Mouse (Mus musculus): ENCODE data around the gene Slco1b2. TPM values are rescaled to one million over a fixed set of nuclear protein-coding genes. Genes with fewer than 3 reads are reported as not detected.
"Not testable (repeated sequence)": the region's sequence is repeated elsewhere in the genome, so short reads cannot be mapped to it uniquely, and the experiment has no call there.

Slco1b2 gene
- total RNA-seq (2021): not detected
- long read RNA-seq: 0 reads

DNA sequence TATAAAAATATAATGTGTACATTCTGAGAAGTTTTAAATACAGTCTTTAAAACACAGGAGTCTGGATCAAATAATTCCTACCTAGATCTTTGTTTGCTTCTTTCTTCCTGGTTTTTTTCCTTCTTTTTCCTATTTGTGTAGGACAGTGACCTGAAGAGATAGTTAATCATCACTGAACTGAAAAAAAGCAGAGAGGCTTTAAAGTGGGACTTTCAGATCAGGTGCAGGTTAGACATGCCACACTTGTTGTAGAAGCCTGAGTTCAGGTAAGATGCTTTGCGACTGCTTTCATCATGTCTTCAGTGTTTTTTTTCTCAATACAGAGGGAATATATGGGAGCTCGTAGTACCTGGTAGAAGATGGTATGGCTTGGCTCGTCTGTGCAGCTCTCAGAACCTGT, at the start of gene Slco1b2:
Gene Slco1b2 (plus strand): TSS at position 228 of the 400 bp plus-strand sequence.
- DNase-seq (ENCODE audit: low spot score in 2 of 2): no peak

- no peak for DNase-seq (ENCODE audit: low spot score in 2 of 2)
Observed at GRCm38 (mm10) chr6:141584791-141585403, 44.4 kb upstream of the Slco1b2 start.

DNA sequence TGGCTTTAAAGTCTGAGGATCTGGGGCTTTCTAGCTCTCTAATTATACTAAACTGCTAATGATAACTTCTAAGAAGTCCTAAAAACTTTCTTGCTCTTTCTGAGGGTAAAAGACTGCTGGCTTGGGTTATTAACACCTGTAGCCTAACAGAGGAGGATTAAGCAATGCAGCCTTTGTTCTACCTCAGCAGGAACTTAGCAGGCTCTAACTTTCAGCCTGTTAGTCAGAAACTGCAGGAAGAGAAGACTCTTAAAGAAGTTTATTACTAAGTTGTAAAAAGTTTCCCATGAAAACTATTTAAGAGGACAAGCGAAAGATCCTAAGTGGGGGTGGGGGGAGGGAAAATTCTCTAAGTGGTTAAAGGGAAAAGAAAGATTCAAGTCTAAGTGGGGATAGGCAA, 39.3 kb upstream of the Slco1b2 start:
- no peak for DNase-seq (ENCODE audit: low spot score in 2 of 2)

GRCm38 (mm10) chr6:141590598-141591200, 38.6 kb upstream of the Slco1b2 start:
- DNase-seq (ENCODE audit: low spot score in 2 of 2): not testable (repeated sequence)

DNA sequence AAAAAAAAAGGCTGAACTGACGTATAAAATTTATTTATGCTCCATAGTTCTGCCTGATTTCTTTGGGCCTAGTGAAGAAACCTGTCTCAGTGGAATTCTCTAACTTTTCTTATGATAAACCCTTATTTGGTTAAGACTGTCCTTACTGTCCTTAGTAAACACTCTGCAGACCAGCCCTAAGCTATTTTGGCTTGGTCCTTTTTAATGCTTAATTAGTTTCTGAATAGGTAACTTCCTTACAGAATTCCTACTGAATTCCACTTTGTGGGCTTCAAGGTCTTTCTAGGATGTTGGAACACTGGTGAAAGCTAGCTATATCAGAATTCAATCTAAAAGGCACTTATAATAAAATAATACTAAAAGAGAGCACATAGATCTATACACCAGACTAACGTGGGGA, 33.2 kb upstream of the Slco1b2 start:
- DNase-seq (ENCODE audit: low spot score in 2 of 2): no peak

DNA sequence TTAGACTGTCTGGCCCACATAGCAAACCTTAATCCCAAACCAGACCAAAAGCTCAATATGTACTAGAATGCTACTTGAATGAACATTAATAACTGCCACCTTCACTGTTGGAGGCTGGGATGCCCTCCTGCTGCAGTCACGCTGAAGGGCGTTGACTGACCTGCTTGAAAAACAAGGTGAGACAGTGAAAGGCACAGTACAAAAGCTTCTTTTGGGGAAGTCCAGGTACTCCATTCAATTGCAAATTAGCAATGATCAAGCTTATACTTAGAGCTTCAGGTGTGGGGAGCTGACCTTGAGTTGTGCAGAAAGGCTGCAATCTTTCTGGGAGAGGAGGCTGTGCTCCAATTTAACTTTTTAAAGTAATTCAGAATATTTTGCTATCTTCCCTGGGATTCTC, 32.3 kb upstream of the Slco1b2 start:
- no peak for DNase-seq (ENCODE audit: low spot score in 2 of 2)

- no peak for DNase-seq (ENCODE audit: low spot score in 2 of 2)
Observed at GRCm38 (mm10) chr6:141600940-141601339, 28.4 kb upstream of the Slco1b2 start.

DNA sequence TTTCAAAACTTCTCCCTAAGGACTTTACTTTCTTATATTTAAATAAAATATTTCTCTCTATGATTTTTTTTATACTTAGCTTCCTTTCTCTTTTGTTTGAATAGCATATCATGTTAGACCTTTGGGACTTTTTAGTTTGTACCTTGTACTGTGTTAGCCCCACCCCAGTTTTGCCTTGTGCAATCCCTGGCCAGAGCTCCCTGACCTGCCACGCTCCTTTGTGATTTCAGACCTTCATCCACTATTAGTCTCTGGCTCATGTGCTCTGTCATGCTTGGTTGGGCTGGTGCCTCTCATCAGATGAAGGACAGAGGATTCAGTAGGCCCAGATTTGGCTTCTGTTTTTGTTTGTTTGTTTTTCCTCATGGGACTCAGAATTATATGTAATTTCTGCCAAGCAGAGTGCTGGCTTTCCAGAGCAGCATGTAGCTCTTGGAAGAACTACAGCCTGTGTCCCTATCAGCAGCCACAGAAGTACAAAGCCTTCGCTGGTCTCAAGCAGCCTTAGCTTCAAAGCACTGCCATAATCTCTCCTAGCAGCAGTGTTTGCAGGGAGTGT, 18.5 kb upstream of the Slco1b2 start:
- no peak for DNase-seq (ENCODE audit: low spot score in 2 of 2)

GRCm38 (mm10) chr6:141614017-141614416, 15.3 kb upstream of the Slco1b2 start:
- DNase-seq (ENCODE audit: low spot score in 2 of 2): no peak

- no peak for DNase-seq (ENCODE audit: low spot score in 2 of 2)
Observed at GRCm38 (mm10) chr6:141615348-141615747, 14.0 kb upstream of the Slco1b2 start.

DNA sequence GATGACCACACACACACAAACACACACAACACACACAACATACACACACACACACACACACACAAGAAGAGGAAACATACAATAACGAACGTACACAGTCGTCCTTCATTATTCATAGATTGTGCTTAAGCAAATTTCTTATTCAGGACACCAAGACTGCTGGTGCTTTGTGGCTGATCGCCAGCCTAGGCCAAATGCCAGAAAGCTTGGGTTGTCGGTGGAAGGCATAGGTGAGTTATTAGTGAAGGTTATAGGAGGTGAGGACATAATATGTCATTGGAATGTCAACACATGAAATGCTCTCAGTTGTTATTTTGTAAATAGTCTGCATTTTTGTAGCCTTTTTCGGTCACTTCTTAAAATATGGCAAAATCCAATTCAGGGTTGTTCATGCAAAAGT, 3.6 kb downstream of the Slco1b2 start:
- DNase-seq (ENCODE audit: low spot score in 2 of 2): no peak

GRCm38 (mm10) chr6:141635250-141635649, 5.9 kb downstream of the Slco1b2 start:
- no peak for DNase-seq (ENCODE audit: low spot score in 2 of 2)

- DNase-seq (ENCODE audit: low spot score in 2 of 2): no peak
Observed at GRCm38 (mm10) chr6:141640639-141641038, 11.3 kb downstream of the Slco1b2 start.

DNA sequence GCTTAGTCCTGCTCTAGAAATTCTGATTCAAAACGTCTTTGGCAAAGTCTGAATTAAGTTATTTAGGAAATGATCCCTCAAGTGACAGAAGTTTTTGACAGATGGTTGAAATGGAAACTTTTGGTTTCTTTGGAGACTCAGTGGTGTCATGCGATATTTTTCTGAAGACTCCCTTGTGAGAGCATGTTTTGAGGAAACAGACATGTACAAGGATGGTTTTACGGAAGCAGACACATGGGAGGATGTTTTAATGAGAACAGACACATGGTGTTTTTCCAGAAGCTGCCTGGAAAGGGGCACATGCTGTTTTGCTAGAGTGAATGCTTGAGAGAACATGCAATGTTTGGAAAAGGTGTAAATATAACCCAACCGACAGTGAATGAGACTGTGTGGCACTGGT, 57.7 kb downstream of the Slco1b2 start:
- DNase-seq (ENCODE audit: low spot score in 2 of 2): no peak

DNA sequence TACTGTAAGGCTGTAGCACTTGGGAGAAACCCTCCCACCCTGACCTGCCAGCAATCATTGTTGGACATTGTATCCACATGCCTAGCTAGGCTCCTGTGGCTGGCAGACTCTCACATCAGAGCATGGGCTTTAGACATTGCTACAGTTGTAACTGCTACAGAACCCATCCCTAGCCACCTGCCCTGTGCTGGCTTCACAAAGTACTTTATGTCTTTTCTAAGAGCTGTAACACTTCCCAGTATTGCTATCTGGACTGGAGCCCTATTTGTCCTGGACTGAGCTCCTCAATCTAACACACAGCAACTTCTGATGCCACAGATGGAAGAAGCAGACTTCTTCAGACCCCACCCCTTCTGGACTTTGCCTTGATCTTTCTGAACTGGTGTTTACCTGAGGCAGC, 61.9 kb downstream of the Slco1b2 start:
- no peak for DNase-seq (ENCODE audit: low spot score in 2 of 2)

Other genes starting within 250 kb of the Slco1b2 start
- gene Slco1c1, start 105.2 kb upstream of the Slco1b2 start, total RNA-seq (2021): 10 to 100 TPM; 90.8 to 92.4 TPM
- gene Gm5724, start 144.3 kb downstream of the Slco1b2 start, total RNA-seq (2021): not detected
- gene Slco1a4, start 226.7 kb downstream of the Slco1b2 start, total RNA-seq (2021): 10 to 100 TPM; 15.0 to 17.7 TPM